In genomic region chr10:75898846-75899245, GRCm38 (mm10) we compare ENCODE assay signal across 8 mouse cellular contexts. TPM values are rescaled to one million over a fixed set of nuclear protein-coding genes. Genes with fewer than 3 reads are reported as not detected.
A peak's percentile ranks its signal among the peaks of the same experiment; 100 is the strongest.
DNase-seq lines count a peak whose midpoint lies in the region; ATAC-seq and TF ChIP-seq lines count a peak whose summit lies in the region.
"Had no signal": no experiment of that assay in that cellular context is flagged by ENCODE, and none has a peak within 500 bp of the region (broad histone marks: within the 10 kb centered on the region; RNA-seq: fewer than 3 reads in every experiment).

No protein-coding gene starts in this region.

- H3K27ac ChIP-seq in forebrain, embryonic 11.5 days (ENCODE audit: low read depth, low read length): no peak overlapping the region

- TF ChIP-seq CTCF in C2C12 (IDR thresholded peaks at IDR 0.05; ENCODE audit: control insufficient read depth, insufficient read depth, insufficient read length): no peak

- no peak for ATAC-seq in forebrain, embryonic 11.5 days (replicated peaks; ENCODE audit: low FRiP score)

- no peak overlapping the region for H3ac ChIP-seq in C2C12 (ENCODE audit: control insufficient read depth, insufficient read length, low read depth)

- peaks cover 48% of the 10 kb centered on the region for H3K79me2 ChIP-seq in C2C12 (ENCODE audit: control insufficient read depth, insufficient read depth)

- no peaks in the 10 kb centered on the region for H3K27me3 ChIP-seq in C2C12 (ENCODE audit: control insufficient read depth, insufficient read depth, insufficient read length)
- H3K27me3 ChIP-seq in forebrain, embryonic 11.5 days (ENCODE audit: control insufficient read depth, insufficient read depth, low read length): no peaks in the 10 kb centered on the region

- no peak overlapping the region for H3K4me3 ChIP-seq in C2C12 (ENCODE audit: insufficient read depth, poor library complexity, severe bottlenecking)
- H3K4me3 ChIP-seq in forebrain, embryonic 11.5 days (ENCODE audit: low read depth, low read length): no peak overlapping the region

- H3K4me2 ChIP-seq in forebrain, embryonic 11.5 days (ENCODE audit: low read depth, low read length, severe bottlenecking): no peak overlapping the region

- peak; percentile 85 for DNase-seq in Muller cell, postnatal 12 days (ENCODE audit: inconsistent ontology term)
- DNase-seq in heart, adult 18-20 months: peak; percentile 77 to 90
- DNase-seq in kidney, postnatal 25 days: peak; percentile 49 to 82
- DNase-seq in frontal cortex, postnatal 36 days (ENCODE audit: low spot score in 2 of 2): no peak
- no peak for DNase-seq in forebrain, embryonic 11.5 days (ENCODE audit: low spot score)
- DNase-seq in retina, postnatal 1 day: no peak

- WGBS in forebrain, embryonic 11.5 days: 90% methylated on average over 3 of the region's 3 CpGs

- H3K79me3 ChIP-seq in C2C12 (ENCODE audit: low read depth): peaks cover 2% of the 10 kb centered on the region

- peaks cover 82% of the 10 kb centered on the region for H3K36me3 ChIP-seq in C2C12 (ENCODE audit: control insufficient read depth, insufficient read depth)
- peaks cover 10% of the 10 kb centered on the region for H3K36me3 ChIP-seq in forebrain, embryonic 11.5 days (ENCODE audit: control insufficient read depth, insufficient read depth, low read length)

- no peaks in the 10 kb centered on the region for H3K9me3 ChIP-seq in forebrain, embryonic 11.5 days (ENCODE audit: control insufficient read depth, low read length)

- no peak overlapping the region for H3K9ac ChIP-seq in forebrain, embryonic 11.5 days (ENCODE audit: low read length)

- H3K4me1 ChIP-seq in forebrain, embryonic 11.5 days (replicated peaks; ENCODE audit: control insufficient read depth, insufficient read depth, low read length): no peaks in the 10 kb centered on the region

TF ChIP-seq in C2C12, 6 proteins besides CTCF, POLR2A, EP300 and RAD21:
- TF ChIP-seq FOSL1 (IDR thresholded peaks at IDR 0.05; ENCODE audit: insufficient read depth, low read length, poor library complexity, severe bottlenecking): peak; percentile 23
- peak; percentile 2 for TF ChIP-seq MYOD1 (IDR thresholded peaks at IDR 0.05; ENCODE audit: control insufficient read depth, insufficient read length, low read depth)
- TF ChIP-seq CEBPB (IDR thresholded peaks at IDR 0.05; ENCODE audit: low read depth): no peak

RNA-seq across cellular contexts. Expression of gene Derl3, which starts 5.6 kb away (rescaled TPM):
- polyA plus RNA-seq in C2C12 (2012; fragmentation: generic; extraction: Trizol): 0.25 TPM
- total RNA-seq in heart, adult 18-20 months (2021): under 1 TPM; 0.57 to 0.74 TPM
- 2.3 and 3.4 TPM in 2 replicates for polyA plus RNA-seq in forebrain, embryonic 11.5 days (2014; fragmentation: Nextera tagmentation; extraction: Ambion mirVana)
- total RNA-seq: common myeloid progenitor, adult 5-6 weeks had no signal

RNA-seq across cellular contexts. Expression of gene Smarcb1, which starts 22.6 kb away (rescaled TPM):
- 133 TPM for polyA plus RNA-seq in C2C12 (2012; fragmentation: generic; extraction: Trizol)
- 10 to 100 TPM; 20.5 to 24.2 TPM for total RNA-seq in heart, adult 18-20 months (2021)
- polyA plus RNA-seq in forebrain, embryonic 11.5 days (2014; fragmentation: Nextera tagmentation; extraction: Ambion mirVana): 295 TPM in 2 replicates

RNA-seq across cellular contexts. Expression of gene Chchd10, which starts 34.1 kb away (rescaled TPM):
- 91.1 TPM for polyA plus RNA-seq in C2C12 (2012; fragmentation: generic; extraction: Trizol)
- total RNA-seq in heart, adult 18-20 months (2021): 1,000 to 10,000 TPM; 1,749 to 1,983 TPM
- polyA plus RNA-seq in forebrain, embryonic 11.5 days (2014; fragmentation: Nextera tagmentation; extraction: Ambion mirVana): 6.6 and 7.4 TPM in 2 replicates

RNA-seq across cellular contexts. Expression of gene Mmp11, which starts 37.5 kb away (rescaled TPM):
- 53.2 TPM for polyA plus RNA-seq in C2C12 (2012; fragmentation: generic; extraction: Trizol)
- total RNA-seq in heart, adult 18-20 months (2021): 1 to 10 TPM; 5.0 to 5.2 TPM
- 25.1 and 30.0 TPM in 2 replicates for polyA plus RNA-seq in forebrain, embryonic 11.5 days (2014; fragmentation: Nextera tagmentation; extraction: Ambion mirVana)

RNA-seq across cellular contexts. Expression of gene Mif, which starts 38.8 kb away (rescaled TPM):
- 2,436 TPM for polyA plus RNA-seq in C2C12 (2012; fragmentation: generic; extraction: Trizol)
- total RNA-seq in heart, adult 18-20 months (2021): 100 to 1,000 TPM; 215 to 232 TPM
- 2,277 and 2,481 TPM in 2 replicates for polyA plus RNA-seq in forebrain, embryonic 11.5 days (2014; fragmentation: Nextera tagmentation; extraction: Ambion mirVana)

Comparison
In these comparisons a context has a peak if more than half of its experiments do, and no peak if none do; other contexts are left out.
1. DNase-seq: peak in Muller cell, postnatal 12 days (single experiment), heart, adult 18-20 months (2 of 2) and kidney, postnatal 25 days (2 of 2); none in frontal cortex, postnatal 36 days (0 of 2), forebrain, embryonic 11.5 days (single experiment) and retina, postnatal 1 day (single experiment).
2. RNA of gene Chchd10, which starts 34.1 kb away (polyA plus RNA-seq): 91.1 TPM in C2C12 (single experiment); 6.6 to 7.4 TPM in forebrain, embryonic 11.5 days; every median in the first group is over 10 times any median in the second.